ENCODE assay signal across 11 mouse cellular contexts in genomic region chr19:45231383-45232035, GRCm38 (mm10). TPM values are rescaled to one million over a fixed set of nuclear protein-coding genes. Genes with fewer than 3 reads are reported as not detected.
DNase-seq lines count a peak whose midpoint lies in the region; ATAC-seq lines count a peak whose summit lies in the region.
"Had no signal": no experiment of that assay in that cellular context is flagged by ENCODE, and none has a peak within 500 bp of the region (broad histone marks: within the 10 kb centered on the region; RNA-seq: fewer than 3 reads in every experiment).

No protein-coding gene starts in this region.

- ATAC-seq in hindbrain, embryonic 13.5 days (ENCODE audit: low FRiP score) = peak; percentile 27
- no peak for ATAC-seq in midbrain, embryonic 15.5 days (replicated peaks)

- no peaks in the 10 kb centered on the region for H3K36me3 ChIP-seq in hindbrain, embryonic 13.5 days
- H3K36me3 ChIP-seq in midbrain, embryonic 15.5 days (replicated peaks) = no peaks in the 10 kb centered on the region

- peak overlapping the region; percentile 37 for H3K4me3 ChIP-seq in brown adipose tissue, adult 24 weeks (ENCODE audit: insufficient read depth, low read depth, low read length)
- H3K4me3 ChIP-seq in hindbrain, embryonic 13.5 days = peak overlapping the region; percentile 57
- peak overlapping the region; percentile 8; the same call in 1 of the 2 replicates for H3K4me3 ChIP-seq in midbrain, embryonic 15.5 days

- DNase-seq in gastrocnemius, postnatal 10 days = peak; percentile 35
- no peak for DNase-seq in gastrocnemius, adult 18-20 months (ENCODE audit: low spot score)
- DNase-seq in cerebellum, adult 11 months = no peak
- no peak for DNase-seq in thymus, postnatal 14 days
- DNase-seq in spleen, postnatal 14 days (ENCODE audit: low spot score in 2 of 2) = no peak
- DNase-seq: adrenal gland, postnatal 25 days; left cerebral cortex, postnatal 4 days; spleen, adult 18-20 months had no signal

- peak overlapping the region; percentile 87 for H3K9ac ChIP-seq in hindbrain, embryonic 13.5 days
- H3K9ac ChIP-seq in midbrain, embryonic 15.5 days = no peak overlapping the region

- no peak overlapping the region for H3K27ac ChIP-seq in brown adipose tissue, adult 24 weeks (replicated peaks; ENCODE audit: low read depth, low read length)
- H3K27ac ChIP-seq in hindbrain, embryonic 13.5 days = peak overlapping the region; percentile 97
- no peak overlapping the region for H3K27ac ChIP-seq in midbrain, embryonic 15.5 days

- peaks cover 9% of the 10 kb centered on the region; the same call in 1 of the 2 replicates for H3K4me1 ChIP-seq in brown adipose tissue, adult 24 weeks (ENCODE audit: control insufficient read depth, insufficient read depth, insufficient read length, low read length)
- H3K4me1 ChIP-seq in hindbrain, embryonic 13.5 days (replicated peaks) = peaks cover 59% of the 10 kb centered on the region
- H3K4me1 ChIP-seq in midbrain, embryonic 15.5 days = peaks cover 31% of the 10 kb centered on the region

- H3K27me3 ChIP-seq in hindbrain, embryonic 13.5 days = peaks cover 87% of the 10 kb centered on the region
- H3K27me3 ChIP-seq in midbrain, embryonic 15.5 days (replicated peaks) = peaks cover 82% of the 10 kb centered on the region

- WGBS in hindbrain, embryonic 13.5 days = under 1% methylated on average over 43 of the region's 44 CpGs
- WGBS in midbrain, embryonic 15.5 days = under 1% methylated on average over 44 of the region's 44 CpGs

- no peaks in the 10 kb centered on the region for H3K9me3 ChIP-seq in hindbrain, embryonic 13.5 days
- H3K9me3 ChIP-seq in midbrain, embryonic 15.5 days = no peaks in the 10 kb centered on the region

- peak overlapping the region; percentile 64 for H3K4me2 ChIP-seq in hindbrain, embryonic 13.5 days
- peak overlapping the region; percentile 29 for H3K4me2 ChIP-seq in midbrain, embryonic 15.5 days

RNA-seq across cellular contexts. Expression of gene Lbx1, which starts 4.1 kb away (rescaled TPM):
- 10 to 100 TPM; 35.2 to 36.1 TPM for total RNA-seq in gastrocnemius, postnatal 10 days (2021)
- 10 to 100 TPM; 62.4 to 63.1 TPM for total RNA-seq in gastrocnemius, adult 18-20 months (2021)
- 0.75 TPM in 1 of 2 replicates, not detected in the other for polyA plus RNA-seq in brown adipose tissue, adult 24 weeks (2012; ENCODE audit: insufficient read depth, insufficient read length, missing spikeins)
- polyA plus RNA-seq in hindbrain, embryonic 13.5 days (2015; fragmentation: Nextera tagmentation; extraction: Ambion mirVana) = 9.5 and 11.8 TPM in 2 replicates
- 0.06 and 0.09 TPM in 2 replicates for polyA plus RNA-seq in midbrain, embryonic 15.5 days (2015; fragmentation: Nextera tagmentation; extraction: Ambion mirVana)
- total RNA-seq: adrenal gland, postnatal 25 days; left cerebral cortex, postnatal 4 days had no signal
